ENCODE assay signal across 19 mouse cellular contexts in the genomic region with DNA sequence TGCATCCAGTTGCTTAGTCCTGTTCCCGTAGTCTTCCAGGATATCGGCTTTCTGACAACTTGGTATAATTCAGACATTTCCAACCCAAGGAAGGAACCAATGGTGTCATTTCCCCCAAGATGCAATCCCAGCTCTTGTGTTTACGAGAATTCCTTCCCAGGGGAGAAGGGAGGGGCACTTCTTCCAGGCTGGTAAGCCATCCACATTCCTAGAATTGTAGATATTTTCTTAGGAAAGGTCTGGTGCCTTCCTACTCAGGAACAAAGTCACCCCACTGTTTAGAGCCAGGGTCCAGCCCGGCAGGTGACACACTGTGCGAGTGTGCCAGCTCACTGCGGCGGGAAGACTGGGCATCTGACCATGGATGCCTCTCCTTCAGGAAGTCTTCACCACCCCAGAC.
DNase-seq lines count a peak whose midpoint lies in the region; ATAC-seq lines count a peak whose summit lies in the region.
"Had no signal": no experiment of that assay in that cellular context is flagged by ENCODE, and none has a peak within 500 bp of the region (broad histone marks: within the 10 kb centered on the region; RNA-seq: fewer than 3 reads in every experiment).

No protein-coding gene starts in this region.

- ATAC-seq in limb, embryonic 15.5 days (ENCODE audit: insufficient number of reproducible peaks, low FRiP score, low TSS enrichment, low read depth) = peak; percentile 55; the same call in 1 of the 2 replicates
- ATAC-seq: activated CD4-positive, CD25-positive, alpha-beta regulatory T cell, adult 4 months; forebrain, embryonic 16.5 days had no signal

- no peak overlapping the region for H3K27ac ChIP-seq in heart, embryonic 10.5 days
- H3K27ac ChIP-seq in limb, embryonic 15.5 days = no peak overlapping the region
- H3K27ac ChIP-seq: embryonic facial prominence, embryonic 12.5 days; forebrain, embryonic 12.5 days; gastrocnemius, adult 2 months; heart, embryonic 15.5 days; hindbrain, embryonic 10.5 days; hindbrain, embryonic 14.5 days had no signal

- no peaks in the 10 kb centered on the region; the same call in 1 of the 2 replicates for H3K4me1 ChIP-seq in heart, embryonic 10.5 days
- peaks cover 15% of the 10 kb centered on the region for H3K4me1 ChIP-seq in limb, embryonic 15.5 days
- H3K4me1 ChIP-seq: forebrain, embryonic 12.5 days; heart, embryonic 15.5 days had no signal

- WGBS in heart, embryonic 10.5 days = 71% methylated on average over 7 of the region's 7 CpGs
- 58% methylated on average over 7 of the region's 7 CpGs for whole genome bisulfite sequencing in limb, embryonic 15.5 days

- no peaks in the 10 kb centered on the region for H3K36me3 ChIP-seq in heart, embryonic 10.5 days
- no peaks in the 10 kb centered on the region for H3K36me3 ChIP-seq in limb, embryonic 15.5 days
- H3K36me3 ChIP-seq: embryonic facial prominence, embryonic 12.5 days; forebrain, embryonic 12.5 days; heart, embryonic 15.5 days; hindbrain, embryonic 10.5 days had no signal

- no peaks in the 10 kb centered on the region for H3K9me3 ChIP-seq in heart, embryonic 10.5 days
- H3K9me3 ChIP-seq in limb, embryonic 15.5 days = no peaks in the 10 kb centered on the region
- H3K9me3 ChIP-seq: embryonic facial prominence, embryonic 12.5 days; forebrain, embryonic 12.5 days; heart, embryonic 15.5 days; hindbrain, embryonic 10.5 days had no signal

- peak; percentile 84 for DNase-seq in heart, adult 11 months
- no peak for DNase-seq in heart, embryonic 10.5 days (ENCODE audit: low spot score)
- DNase-seq in kidney, adult 9 months = peak; percentile 29
- no peak for DNase-seq in kidney, postnatal 14 days
- peak; percentile 13 for DNase-seq in 3T3-L1 (ENCODE audit: low read depth, low spot score)
- DNase-seq in neural tube, embryonic 10.5 days (ENCODE audit: extremely low spot score, low spot score) = no peak
- DNase-seq: adrenal gland, postnatal 14 days; cerebellum, adult 11-12 months; cerebellum, adult 9-10 months; gastrocnemius, adult 2 months; gastrocnemius, postnatal 25 days had no signal

- H3K4me2 ChIP-seq in limb, embryonic 15.5 days = no peak overlapping the region
- H3K4me2 ChIP-seq: embryonic facial prominence, embryonic 12.5 days; forebrain, embryonic 12.5 days; heart, embryonic 15.5 days; hindbrain, embryonic 14.5 days had no signal

- H3K27me3 ChIP-seq in heart, embryonic 10.5 days (ENCODE audit: insufficient read depth, poor library complexity, severe bottlenecking) = no peaks in the 10 kb centered on the region
- H3K27me3 ChIP-seq in limb, embryonic 15.5 days = no peaks in the 10 kb centered on the region
- H3K27me3 ChIP-seq: embryonic facial prominence, embryonic 12.5 days; forebrain, embryonic 12.5 days; heart, embryonic 15.5 days had no signal

- H3K4me3 ChIP-seq in heart, embryonic 10.5 days = no peak overlapping the region
- no peak overlapping the region for H3K4me3 ChIP-seq in limb, embryonic 15.5 days
- H3K4me3 ChIP-seq: embryonic facial prominence, embryonic 12.5 days; forebrain, embryonic 12.5 days; gastrocnemius, adult 2 months; heart, embryonic 15.5 days; hindbrain, embryonic 10.5 days had no signal

- no peak overlapping the region for H3K9ac ChIP-seq in limb, embryonic 15.5 days
- H3K9ac ChIP-seq: embryonic facial prominence, embryonic 12.5 days; forebrain, embryonic 12.5 days; heart, embryonic 15.5 days; hindbrain, embryonic 14.5 days had no signal

Comparison
In these comparisons a context has a peak if more than half of its experiments do, and no peak if none do; other contexts are left out.
1. DNase-seq: peak in heart, adult 11 months (single experiment), kidney, adult 9 months (single experiment) and 3T3-L1 (single experiment); none in heart, embryonic 10.5 days (single experiment), kidney, postnatal 14 days (single experiment) and neural tube, embryonic 10.5 days (single experiment).